Mouse (Mus musculus) ZHBTc4 (cell line): ENCODE results near the gene Grb10.
A peak's percentile ranks its signal among the peaks of the same experiment; 100 is the strongest.

Experiments
- DNase-seq: peaks from one replicate; pipeline ENCODE4 v3.0.0-alpha.2; 2011; ENCODE audit warnings: low read depth, low spot score

The Grb10 gene

GRCm38 (mm10) chr11:11945766-11946165 is 92.7 kb downstream of the Grb10 start:
- DNase-seq: no peak

GRCm38 (mm10) chr11:11944814-11945213 is 93.7 kb downstream of the Grb10 start:
- no peak for DNase-seq

- DNase-seq: no peak
Measured at GRCm38 (mm10) chr11:11944082-11944349, 94.5 kb downstream of the Grb10 start.

GRCm38 (mm10) chr11:11943240-11944081 is 95.0 kb downstream of the Grb10 start:
- no peak for DNase-seq

GRCm38 (mm10) chr11:11942320-11943217 is 95.9 kb downstream of the Grb10 start:
- DNase-seq: peak; percentile 88

GRCm38 (mm10) chr11:11940833-11941681 is 97.4 kb downstream of the Grb10 start:
- DNase-seq: peak; percentile 53

GRCm38 (mm10) chr11:11939611-11940010 is 98.9 kb downstream of the Grb10 start:
- DNase-seq: no peak

- no peak for DNase-seq
Measured at GRCm38 (mm10) chr11:11938591-11938990, 99.9 kb downstream of the Grb10 start.

GRCm38 (mm10) chr11:11937340-11938030 is 101.0 kb downstream of the Grb10 start:
- no peak for DNase-seq

GRCm38 (mm10) chr11:11934808-11935207 is 103.7 kb downstream of the Grb10 start:
- no peak for DNase-seq

GRCm38 (mm10) chr11:11932102-11932789 is 106.2 kb downstream of the Grb10 start:
- DNase-seq: no peak

- DNase-seq: no peak
Measured at GRCm38 (mm10) chr11:11931688-11932087, 106.8 kb downstream of the Grb10 start.

- DNase-seq: no peak
Measured at GRCm38 (mm10) chr11:11930527-11930926, 108.0 kb downstream of the Grb10 start.

GRCm38 (mm10) chr11:11929059-11929458 is 109.4 kb downstream of the Grb10 start:
- no peak for DNase-seq

GRCm38 (mm10) chr11:11928586-11928985 is 109.9 kb downstream of the Grb10 start:
- DNase-seq: no peak

- DNase-seq: no peak
Measured at GRCm38 (mm10) chr11:11923900-11924299, 114.6 kb downstream of the Grb10 start.

GRCm38 (mm10) chr11:11923345-11923744 is 115.1 kb downstream of the Grb10 start:
- DNase-seq: no peak

GRCm38 (mm10) chr11:11922106-11922505 is 116.4 kb downstream of the Grb10 start:
- DNase-seq: no peak

- peak; percentile 32 for DNase-seq
Measured at GRCm38 (mm10) chr11:11907703-11908413, 130.6 kb downstream of the Grb10 start.

GRCm38 (mm10) chr11:11905518-11905917 is 133.0 kb downstream of the Grb10 start:
- no peak for DNase-seq
